Mouse (Mus musculus) thymus, adult 2 months (tissue): Measurements from ENCODE around the gene Syt7.

Experiments used
- CTCF ChIP-seq: fragments of 200-500 bp; IDR thresholded peaks from 2 replicates; pipeline ENCODE4 v1.5.1; 2012; ENCODE audit warnings: mild to moderate bottlenecking, control low read depth, low read length, moderate library complexity, borderline replicate concordance; ENCODE audit not compliant: control insufficient read depth, poor library complexity, insufficient read depth; ENCODE audit errors: extremely low read depth
- POLR2A ChIP-seq: fragments of 200-500 bp; IDR thresholded peaks from 2 replicates; pipeline ENCODE4 v1.6.1; 2012; ENCODE audit warnings: mild to moderate bottlenecking, low read length, control low read depth, moderate library complexity; ENCODE audit not compliant: control insufficient read depth, poor library complexity, insufficient read depth; ENCODE audit errors: extremely low read depth

GRCm38 (mm10) chr19:10425484-10426270 lies 36.8 kb downstream of the Syt7 start:
- TF ChIP-seq POLR2A (no peak), CTCF (no peak)
